Mouse (Mus musculus): ENCODE measurements at regions not wholly inside any gene's neighbourhood (a gene's known extent, or its start where the extent isn't known, plus 50 kb on each side); places are given as distances from the start of the nearest gene placed in this dataset.

GRCm38 (mm10) chr6:117502346-117502745 lies 334.0 kb downstream of the Cxcl12 start:
- TF ChIP-seq JUND (conservative IDR thresholded peaks at IDR 0.05; ENCODE audit: low read depth, low read length) (no peak), E2F4 (IDR thresholded peaks at IDR 0.05; ENCODE audit: insufficient replicate concordance, low read depth, low read length) (no peak), POLR2A (IDR thresholded peaks at IDR 0.05; ENCODE audit: low read depth, low read length) (no peak), CHD2 (IDR thresholded peaks at IDR 0.05; ENCODE audit: low read length) (no peak), CTCF (conservative IDR thresholded peaks at IDR 0.05 in 1 of 2, IDR thresholded peaks at IDR 0.05 in 1 of 2; ENCODE audit: low read depth in 2 of 2, low read length in 2 of 2) (no peak), EP300 (IDR thresholded peaks at IDR 0.05; ENCODE audit: low read length) (no peak), ZKSCAN1 (IDR thresholded peaks at IDR 0.05; ENCODE audit: borderline replicate concordance, low read depth, low read length) (no peak), MEF2A (IDR thresholded peaks at IDR 0.05; ENCODE audit: borderline replicate concordance, low read depth, low read length) (no peak), ZMIZ1 (IDR thresholded peaks at IDR 0.05; ENCODE audit: low read depth, low read length) (no peak)
